In genomic region chr7:28838331-28838730, GRCm38 (mm10) we compare ENCODE assay signal across 15 mouse cellular contexts. TPM values are rescaled to one million over a fixed set of nuclear protein-coding genes. Genes with fewer than 3 reads are reported as not detected.
DNase-seq lines count a peak whose midpoint lies in the region; ATAC-seq and TF ChIP-seq lines count a peak whose summit lies in the region.
"Had no signal": no experiment of that assay in that cellular context is flagged by ENCODE, and none has a peak within 500 bp of the region (broad histone marks: within the 10 kb centered on the region; RNA-seq: fewer than 3 reads in every experiment).

No protein-coding gene starts in this region.

- DNase-seq in hindbrain, postnatal 0 days (ENCODE audit: low spot score) = peak; percentile 23
- DNase-seq in lung, postnatal 36 days = peak; percentile 77
- no peak for DNase-seq in lung, postnatal 14 days
- peak; percentile 71 for DNase-seq in stomach, postnatal 0 days (ENCODE audit: low spot score)
- no peak for DNase-seq in neural tube, embryonic 10.5 days (ENCODE audit: extremely low spot score, low spot score)
- DNase-seq: adrenal gland, postnatal 25 days; cerebellum, adult 9-11 months; gastrocnemius, postnatal 25 days; heart, postnatal 4 days; midbrain, embryonic 14.5 days; right cerebral cortex, postnatal 14 days had no signal

- no peak for TF ChIP-seq EP300 in stomach, postnatal 0 days (optimal IDR thresholded peaks at IDR 0.05)

- H3K27me3 ChIP-seq in hindbrain, postnatal 0 days (ENCODE audit: insufficient read depth, low read length) = no peaks in the 10 kb centered on the region
- H3K27me3 ChIP-seq in hindbrain, embryonic 13.5 days = no peaks in the 10 kb centered on the region
- H3K27me3 ChIP-seq in intestine, postnatal 0 days (replicated peaks; ENCODE audit: control insufficient read depth, insufficient read depth, low read length) = no peaks in the 10 kb centered on the region
- no peaks in the 10 kb centered on the region for H3K27me3 ChIP-seq in stomach, postnatal 0 days (ENCODE audit: control insufficient read depth, insufficient read depth, low read length)
- H3K27me3 ChIP-seq: heart, embryonic 12.5 days had no signal

- no peak for ATAC-seq in hindbrain, postnatal 0 days
- no peak for ATAC-seq in hindbrain, embryonic 13.5 days (ENCODE audit: low FRiP score)
- peak; percentile 76 for ATAC-seq in intestine, postnatal 0 days
- ATAC-seq in stomach, postnatal 0 days (ENCODE audit: low FRiP score, low TSS enrichment) = peak; percentile 39
- no peak for ATAC-seq in erythroid progenitor cell, adult 5-6 weeks (replicated peaks; ENCODE audit: low FRiP score, poor library complexity, severe bottlenecking)

- no peak overlapping the region for H3K4me2 ChIP-seq in hindbrain, postnatal 0 days (ENCODE audit: low read depth, low read length)
- no peak overlapping the region for H3K4me2 ChIP-seq in hindbrain, embryonic 13.5 days
- peak overlapping the region; percentile 70 for H3K4me2 ChIP-seq in intestine, postnatal 0 days (replicated peaks; ENCODE audit: low read depth)
- no peak overlapping the region for H3K4me2 ChIP-seq in stomach, postnatal 0 days (replicated peaks; ENCODE audit: low read depth)
- H3K4me2 ChIP-seq: heart, embryonic 12.5 days had no signal

- no peak overlapping the region for H3K9ac ChIP-seq in hindbrain, postnatal 0 days (replicated peaks; ENCODE audit: low read length)
- no peak overlapping the region for H3K9ac ChIP-seq in hindbrain, embryonic 13.5 days
- H3K9ac ChIP-seq in intestine, postnatal 0 days (ENCODE audit: low read depth, low read length) = no peak overlapping the region
- H3K9ac ChIP-seq in stomach, postnatal 0 days (ENCODE audit: low read length) = no peak overlapping the region
- H3K9ac ChIP-seq: heart, embryonic 12.5 days had no signal

- H3K36me3 ChIP-seq in hindbrain, postnatal 0 days (ENCODE audit: insufficient read depth, low read length) = no peaks in the 10 kb centered on the region
- H3K36me3 ChIP-seq in hindbrain, embryonic 13.5 days = no peaks in the 10 kb centered on the region
- peaks cover 36% of the 10 kb centered on the region for H3K36me3 ChIP-seq in intestine, postnatal 0 days (ENCODE audit: control insufficient read depth, insufficient read depth)
- H3K36me3 ChIP-seq in stomach, postnatal 0 days (ENCODE audit: control insufficient read depth, insufficient read depth, low read length) = no peaks in the 10 kb centered on the region
- H3K36me3 ChIP-seq: heart, embryonic 12.5 days had no signal

- WGBS in hindbrain, postnatal 0 days = 74% methylated on average over 9 of the region's 9 CpGs
- WGBS in hindbrain, embryonic 13.5 days = 86% methylated on average over 9 of the region's 9 CpGs
- 32% methylated on average over 9 of the region's 9 CpGs for WGBS in intestine, postnatal 0 days
- 53% methylated on average over 9 of the region's 9 CpGs for WGBS in stomach, postnatal 0 days

- H3K27ac ChIP-seq in hindbrain, postnatal 0 days = no peak overlapping the region
- no peak overlapping the region for H3K27ac ChIP-seq in hindbrain, embryonic 13.5 days
- peak overlapping the region; percentile 94 for H3K27ac ChIP-seq in intestine, postnatal 0 days (ENCODE audit: low read depth, low read length)
- H3K27ac ChIP-seq in stomach, postnatal 0 days (replicated peaks) = peak overlapping the region; percentile 61

- no peak overlapping the region for H3K4me3 ChIP-seq in hindbrain, postnatal 0 days (ENCODE audit: low read length)
- no peak overlapping the region for H3K4me3 ChIP-seq in hindbrain, embryonic 13.5 days
- H3K4me3 ChIP-seq in intestine, postnatal 0 days (ENCODE audit: low read depth, low read length) = no peak overlapping the region
- no peak overlapping the region for H3K4me3 ChIP-seq in stomach, postnatal 0 days (ENCODE audit: low read depth, low read length)
- H3K4me3 ChIP-seq: heart, embryonic 12.5 days had no signal

- no peak for TF ChIP-seq CTCF in hindbrain, postnatal 0 days (IDR thresholded peaks at IDR 0.05; ENCODE audit: low read depth)
- no peak for TF ChIP-seq CTCF in intestine, postnatal 0 days (IDR thresholded peaks at IDR 0.05; ENCODE audit: low read depth)
- TF ChIP-seq CTCF in stomach, postnatal 0 days (IDR thresholded peaks at IDR 0.05; ENCODE audit: low read depth) = no peak

- H3K9me3 ChIP-seq in hindbrain, postnatal 0 days (ENCODE audit: low read length) = no peaks in the 10 kb centered on the region
- no peaks in the 10 kb centered on the region for H3K9me3 ChIP-seq in hindbrain, embryonic 13.5 days
- H3K9me3 ChIP-seq in intestine, postnatal 0 days (ENCODE audit: control insufficient read depth) = no peaks in the 10 kb centered on the region
- H3K9me3 ChIP-seq in stomach, postnatal 0 days (ENCODE audit: control insufficient read depth, low read length) = no peaks in the 10 kb centered on the region

- no peaks in the 10 kb centered on the region for H3K4me1 ChIP-seq in hindbrain, postnatal 0 days (ENCODE audit: insufficient read depth, low read length)
- H3K4me1 ChIP-seq in hindbrain, embryonic 13.5 days (replicated peaks) = no peaks in the 10 kb centered on the region
- 0 out of 2 replicates have a peak, but pooled peaks cover 8% of the 10 kb centered on the region for H3K4me1 ChIP-seq in intestine, postnatal 0 days (replicated peaks; ENCODE audit: control insufficient read depth, insufficient read depth, low read length)
- H3K4me1 ChIP-seq in stomach, postnatal 0 days (replicated peaks; ENCODE audit: control insufficient read depth, insufficient read depth) = no peaks in the 10 kb centered on the region; the same call in 1 of the 2 replicates
- H3K4me1 ChIP-seq: heart, embryonic 12.5 days had no signal

RNA-seq across cellular contexts. Expression of gene Lgals4, which starts 4.7 kb away (rescaled TPM):
- total RNA-seq in hindbrain, postnatal 0 days (2014; rRNA removed) = 0.47 and 8.4 TPM in 2 replicates
- polyA plus RNA-seq in hindbrain, postnatal 0 days (2015; fragmentation: Nextera tagmentation; extraction: Ambion mirVana) = 5.0 and 5.8 TPM in 2 replicates
- polyA plus RNA-seq in hindbrain, embryonic 13.5 days (2015; fragmentation: Nextera tagmentation; extraction: Ambion mirVana) = 5.6 and 6.3 TPM in 2 replicates
- 2,376 and 2,464 TPM in 2 replicates for polyA plus RNA-seq in intestine, postnatal 0 days (2015; fragmentation: Nextera tagmentation; extraction: Ambion mirVana)
- 469 and 489 TPM in 2 replicates for polyA plus RNA-seq in stomach, postnatal 0 days (2015; fragmentation: Nextera tagmentation; extraction: Ambion mirVana)
- total RNA-seq in erythroid progenitor cell, adult 5-6 weeks (2015; ENCODE audit: low replicate concordance) = not detected in 2 replicates
- 0.91 and 1.5 TPM in 2 replicates for total RNA-seq in erythroid progenitor cell, adult 5-6 weeks (2017; ENCODE audit: low replicate concordance)

RNA-seq across cellular contexts. Expression of gene Ech1, which starts 13.3 kb away (rescaled TPM):
- total RNA-seq in hindbrain, postnatal 0 days (2014; rRNA removed) = 95.5 and 131 TPM in 2 replicates
- 122 and 127 TPM in 2 replicates for polyA plus RNA-seq in hindbrain, postnatal 0 days (2015; fragmentation: Nextera tagmentation; extraction: Ambion mirVana)
- 81.8 and 87.5 TPM in 2 replicates for polyA plus RNA-seq in hindbrain, embryonic 13.5 days (2015; fragmentation: Nextera tagmentation; extraction: Ambion mirVana)
- polyA plus RNA-seq in intestine, postnatal 0 days (2015; fragmentation: Nextera tagmentation; extraction: Ambion mirVana) = 402 and 426 TPM in 2 replicates
- 426 and 435 TPM in 2 replicates for polyA plus RNA-seq in stomach, postnatal 0 days (2015; fragmentation: Nextera tagmentation; extraction: Ambion mirVana)
- total RNA-seq in erythroid progenitor cell, adult 5-6 weeks (2015; ENCODE audit: low replicate concordance) = 34.2 and 61.2 TPM in 2 replicates
- 10.6 and 14.1 TPM in 2 replicates for total RNA-seq in erythroid progenitor cell, adult 5-6 weeks (2017; ENCODE audit: low replicate concordance)

RNA-seq across cellular contexts. Expression of gene Lgals7, which starts 25.3 kb away (rescaled TPM):
- total RNA-seq in hindbrain, postnatal 0 days (2014; rRNA removed) = 1.1 TPM in 1 of 2 replicates, not detected in the other
- 3.7 and 5.0 TPM in 2 replicates for polyA plus RNA-seq in hindbrain, postnatal 0 days (2015; fragmentation: Nextera tagmentation; extraction: Ambion mirVana)
- 6.4 and 7.4 TPM in 2 replicates for polyA plus RNA-seq in hindbrain, embryonic 13.5 days (2015; fragmentation: Nextera tagmentation; extraction: Ambion mirVana)
- polyA plus RNA-seq in intestine, postnatal 0 days (2015; fragmentation: Nextera tagmentation; extraction: Ambion mirVana) = 1.0 and 2.0 TPM in 2 replicates
- polyA plus RNA-seq in stomach, postnatal 0 days (2015; fragmentation: Nextera tagmentation; extraction: Ambion mirVana) = 296 and 301 TPM in 2 replicates
- not detected in 2 replicates for total RNA-seq in erythroid progenitor cell, adult 5-6 weeks (2015; ENCODE audit: low replicate concordance)
- not detected in 2 replicates for total RNA-seq in erythroid progenitor cell, adult 5-6 weeks (2017; ENCODE audit: low replicate concordance)
- total RNA-seq: adrenal gland, postnatal 25 days; gastrocnemius, postnatal 25 days had no signal

RNA-seq across cellular contexts. Expression of gene Hnrnpl, which starts 30.0 kb away (rescaled TPM):
- 233 and 275 TPM in 2 replicates for total RNA-seq in hindbrain, postnatal 0 days (2014; rRNA removed)
- 179 and 191 TPM in 2 replicates for polyA plus RNA-seq in hindbrain, postnatal 0 days (2015; fragmentation: Nextera tagmentation; extraction: Ambion mirVana)
- polyA plus RNA-seq in hindbrain, embryonic 13.5 days (2015; fragmentation: Nextera tagmentation; extraction: Ambion mirVana) = 200 and 202 TPM in 2 replicates
- polyA plus RNA-seq in intestine, postnatal 0 days (2015; fragmentation: Nextera tagmentation; extraction: Ambion mirVana) = 144 and 152 TPM in 2 replicates
- 153 and 156 TPM in 2 replicates for polyA plus RNA-seq in stomach, postnatal 0 days (2015; fragmentation: Nextera tagmentation; extraction: Ambion mirVana)
- 215 and 258 TPM in 2 replicates for total RNA-seq in erythroid progenitor cell, adult 5-6 weeks (2015; ENCODE audit: low replicate concordance)
- 202 and 252 TPM in 2 replicates for total RNA-seq in erythroid progenitor cell, adult 5-6 weeks (2017; ENCODE audit: low replicate concordance)

RNA-seq across cellular contexts. Expression of gene Capn12, which starts 42.9 kb away (rescaled TPM):
- 0.07 TPM in 1 of 2 replicates, not detected in the other for total RNA-seq in hindbrain, postnatal 0 days (2014; rRNA removed)
- 0.53 and 0.62 TPM in 2 replicates for polyA plus RNA-seq in hindbrain, postnatal 0 days (2015; fragmentation: Nextera tagmentation; extraction: Ambion mirVana)
- 0.38 and 0.43 TPM in 2 replicates for polyA plus RNA-seq in hindbrain, embryonic 13.5 days (2015; fragmentation: Nextera tagmentation; extraction: Ambion mirVana)
- 0.25 and 0.37 TPM in 2 replicates for polyA plus RNA-seq in intestine, postnatal 0 days (2015; fragmentation: Nextera tagmentation; extraction: Ambion mirVana)
- polyA plus RNA-seq in stomach, postnatal 0 days (2015; fragmentation: Nextera tagmentation; extraction: Ambion mirVana) = 1.9 and 2.3 TPM in 2 replicates
- total RNA-seq in erythroid progenitor cell, adult 5-6 weeks (2015; ENCODE audit: low replicate concordance) = not detected in 2 replicates
- 1.2 TPM in 1 of 2 replicates, not detected in the other for total RNA-seq in erythroid progenitor cell, adult 5-6 weeks (2017; ENCODE audit: low replicate concordance)

Comparison
In these comparisons a context has a peak if more than half of its experiments do, and no peak if none do; other contexts are left out.
1. DNase-seq: peak in hindbrain, postnatal 0 days (single experiment), lung, postnatal 36 days (single experiment) and stomach, postnatal 0 days (single experiment); none in lung, postnatal 14 days (single experiment) and neural tube, embryonic 10.5 days (single experiment).
2. ATAC-seq: peak in intestine, postnatal 0 days (single experiment) and stomach, postnatal 0 days (single experiment); none in hindbrain, postnatal 0 days (single experiment), hindbrain, embryonic 13.5 days (single experiment) and erythroid progenitor cell, adult 5-6 weeks (single experiment).
3. H3K27ac ChIP-seq: peak in intestine, postnatal 0 days (single experiment) and stomach, postnatal 0 days (single experiment); none in hindbrain, postnatal 0 days (single experiment) and hindbrain, embryonic 13.5 days (single experiment).
4. RNA of gene Lgals4, which starts 4.7 kb away (polyA plus RNA-seq): 2,376 to 2,464 TPM in intestine, postnatal 0 days and 469 to 489 TPM in stomach, postnatal 0 days; 5.0 to 5.8 TPM in hindbrain, postnatal 0 days and 5.6 to 6.3 TPM in hindbrain, embryonic 13.5 days; every median in the first group is over 10 times any median in the second.
5. RNA of gene Lgals7, which starts 25.3 kb away (polyA plus RNA-seq): 296 to 301 TPM in stomach, postnatal 0 days; 6.4 to 7.4 TPM in hindbrain, embryonic 13.5 days, 3.7 to 5.0 TPM in hindbrain, postnatal 0 days and 1.0 to 2.0 TPM in intestine, postnatal 0 days; every median in the first group is over 10 times any median in the second.